Mouse (Mus musculus) hindbrain, embryonic 10.5 days (tissue): ENCODE data around the gene Apba2. TPM values are rescaled to one million over a fixed set of nuclear protein-coding genes. Genes with fewer than 3 reads are reported as not detected.

Experiments used
- DNase-seq: peaks from one replicate; pipeline ENCODE4 v3.0.0-alpha.2; 2017; ENCODE audit warnings: low spot score
- H3K27ac ChIP-seq: fragments of 300-500 bp; sonication (generic); 2 replicates; pipeline ENCODE4 v1.5.1; 2016; ENCODE audit warnings: mild to moderate bottlenecking, moderate library complexity
- H3K27me3 ChIP-seq: fragments of 300-500 bp; sonication (generic); 2 replicates; pipeline ENCODE4 v1.6.1; 2016; ENCODE audit warnings: mild to moderate bottlenecking; ENCODE audit not compliant: poor library complexity, insufficient read depth, severe bottlenecking
- H3K36me3 ChIP-seq: fragments of 300-500 bp; sonication (generic); 2 replicates; pipeline ENCODE4 v1.6.1; 2016; ENCODE audit warnings: mild to moderate bottlenecking, moderate library complexity
- H3K4me1 ChIP-seq: fragments of 300-500 bp; sonication (generic); replicated peaks from 2 replicates; pipeline ENCODE4 v1.6.1; 2016; ENCODE audit warnings: mild to moderate bottlenecking
- H3K4me3 ChIP-seq: fragments of 300-500 bp; sonication (generic); 2 replicates; pipeline ENCODE4 v1.5.1; 2016; ENCODE audit warnings: mild to moderate bottlenecking, moderate library complexity
- H3K9me3 ChIP-seq: fragments of 300-500 bp; sonication (generic); 2 replicates; pipeline ENCODE4 v1.6.1; 2016; ENCODE audit warnings: mild to moderate bottlenecking, moderate library complexity
- WGBS: fragments of 180-500 bp; shearing (Covaris S2); methylation state at CpG from one replicate; pipeline ENCODE4 v1.1.7; 2016; 5-methylcytosine and 5-hydroxymethylcytosine counted together
- polyA plus RNA-seq: library from polyadenylated mRNA; unstranded; fragments of >200 nt; fragmentation: Nextera tagmentation; extraction: Ambion mirVana; gene quantifications from 2 replicates; pipeline ENCODE4 v1.2.1, GENCODE M21; 2016

Apba2 gene
- polyA plus RNA-seq, 1 experiment from 2014 or later = 88.9 TPM

GRCm38 (mm10) chr7:64776708-64777489 is 275.4 kb downstream of the Apba2 start:
- no peaks in the 10 kb centered on the region for H3K27me3 ChIP-seq
- H3K4me1 ChIP-seq = peaks cover 13% of the 10 kb centered on the region
- 88% methylated on average over 13 of the region's 13 CpGs for WGBS
- H3K4me3 ChIP-seq = no peak overlapping the region
- no peak for DNase-seq
- no peak overlapping the region for H3K27ac ChIP-seq
- H3K9me3 ChIP-seq = no peaks in the 10 kb centered on the region
- H3K36me3 ChIP-seq = no peaks in the 10 kb centered on the region

GRCm38 (mm10) chr7:64779501-64779900 is 278.0 kb downstream of the Apba2 start:
- no peak for DNase-seq
- Histone ChIP-seq H3K27ac (no peak overlapping the region), H3K9me3 (no peaks in the 10 kb centered on the region), H3K4me1 (no peaks in the 10 kb centered on the region), H3K27me3 (no peaks in the 10 kb centered on the region), H3K36me3 (no peaks in the 10 kb centered on the region), H3K4me3 (no peak overlapping the region)
- 89% methylated on average over 4 of the region's 4 CpGs for WGBS

- DNase-seq = no peak
- no peak overlapping the region for H3K27ac ChIP-seq
- WGBS = 48% methylated on average over 3 of the region's 3 CpGs
- no peaks in the 10 kb centered on the region for H3K36me3 ChIP-seq
- H3K27me3 ChIP-seq = no peaks in the 10 kb centered on the region
- H3K4me3 ChIP-seq = no peak overlapping the region
- peaks cover 8% of the 10 kb centered on the region for H3K4me1 ChIP-seq
- H3K9me3 ChIP-seq = no peaks in the 10 kb centered on the region
These were observed 283.5 kb downstream of the Apba2 start for GRCm38 (mm10) chr7:64785040-64785439.

- Histone ChIP-seq H3K9me3 (no peaks in the 10 kb centered on the region), H3K27me3 (no peaks in the 10 kb centered on the region), H3K36me3 (no peaks in the 10 kb centered on the region), H3K4me3 (no peak overlapping the region), H3K27ac (no peak overlapping the region), H3K4me1 (peaks cover 6% of the 10 kb centered on the region)
- WGBS = 78% methylated on average over 9 of the region's 9 CpGs
- no peak for DNase-seq
These were observed 289.6 kb downstream of the Apba2 start for GRCm38 (mm10) chr7:64791145-64791544.

GRCm38 (mm10) chr7:64792031-64792430 is 290.5 kb downstream of the Apba2 start:
- WGBS = 72% methylated on average over 8 of the region's 8 CpGs
- H3K36me3 ChIP-seq = no peaks in the 10 kb centered on the region
- no peak overlapping the region for H3K4me3 ChIP-seq
- no peak for DNase-seq
- H3K4me1 ChIP-seq = no peaks in the 10 kb centered on the region
- no peaks in the 10 kb centered on the region for H3K9me3 ChIP-seq
- no peaks in the 10 kb centered on the region for H3K27me3 ChIP-seq
- no peak overlapping the region for H3K27ac ChIP-seq

GRCm38 (mm10) chr7:64795554-64795953 is 294.0 kb downstream of the Apba2 start:
- 85% methylated on average over 6 of the region's 6 CpGs for WGBS
- DNase-seq = no peak
- no peak overlapping the region for H3K4me3 ChIP-seq
- H3K4me1 ChIP-seq = 0 out of 2 replicates have a peak, but pooled peaks cover 3% of the 10 kb centered on the region
- H3K9me3 ChIP-seq = no peaks in the 10 kb centered on the region
- no peaks in the 10 kb centered on the region for H3K36me3 ChIP-seq
- H3K27ac ChIP-seq = no peak overlapping the region
- H3K27me3 ChIP-seq = no peaks in the 10 kb centered on the region

Other genes with a start within 250 kb of the Apba2 start
- gene Mtmr10, start 214.1 kb upstream of the Apba2 start, polyA plus RNA-seq = 11.9 and 13.1 TPM in 2 replicates
- gene Fan1, start 127.6 kb upstream of the Apba2 start, polyA plus RNA-seq = 6.4 and 8.0 TPM in 2 replicates
- 27.2 and 46.7 TPM in 2 replicates for gene Mphosph10, start 109.4 kb upstream of the Apba2 start, polyA plus RNA-seq
- 37.8 and 38.6 TPM in 2 replicates for gene Mcee, start 109.1 kb upstream of the Apba2 start, polyA plus RNA-seq